Mouse (Mus musculus) lung, adult 18-20 months (tissue): Measurements from ENCODE around the gene Melk.
A peak's percentile ranks its signal among the peaks of the same experiment; 100 is the strongest.

Source experiments
- DNase-seq, 2 experiments: peaks; one replicate each; pipeline ENCODE4 v3.0.0; 2022; ENCODE audit warnings: mixed read lengths in 2 of 2

The Melk gene

GRCm38 (mm10) chr4:44300781-44301750 lies at the start of gene Melk:
Gene Melk (plus strand): TSS chr4:44300876.
- DNase-seq = peak; percentile 65 to 73

- no peak for DNase-seq
Measured at GRCm38 (mm10) chr4:44251521-44251920, 49.2 kb upstream of the Melk start.

- no peak for DNase-seq
Measured at GRCm38 (mm10) chr4:44251966-44252916, 48.4 kb upstream of the Melk start.

DNA sequence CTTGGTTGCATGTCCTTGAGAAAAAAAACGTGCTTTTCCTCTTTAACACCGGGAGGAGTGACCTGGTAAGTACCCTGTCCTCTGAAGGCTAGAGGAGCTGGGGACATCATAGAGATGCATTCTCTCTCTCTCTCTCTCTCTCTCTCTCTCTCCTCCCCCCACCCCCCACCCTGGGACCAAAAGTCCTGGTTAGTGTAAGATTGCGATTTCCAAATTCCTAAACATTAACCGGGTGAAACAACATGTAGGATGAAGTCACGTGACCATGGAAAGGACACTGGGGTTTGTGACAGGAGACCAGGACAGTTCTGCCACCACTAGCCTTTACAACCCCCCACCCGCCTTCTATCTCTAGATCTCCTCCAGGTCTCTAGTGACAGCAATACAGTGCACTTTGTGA lies 47.5 kb upstream of the Melk start:
- DNase-seq = no peak

DNA sequence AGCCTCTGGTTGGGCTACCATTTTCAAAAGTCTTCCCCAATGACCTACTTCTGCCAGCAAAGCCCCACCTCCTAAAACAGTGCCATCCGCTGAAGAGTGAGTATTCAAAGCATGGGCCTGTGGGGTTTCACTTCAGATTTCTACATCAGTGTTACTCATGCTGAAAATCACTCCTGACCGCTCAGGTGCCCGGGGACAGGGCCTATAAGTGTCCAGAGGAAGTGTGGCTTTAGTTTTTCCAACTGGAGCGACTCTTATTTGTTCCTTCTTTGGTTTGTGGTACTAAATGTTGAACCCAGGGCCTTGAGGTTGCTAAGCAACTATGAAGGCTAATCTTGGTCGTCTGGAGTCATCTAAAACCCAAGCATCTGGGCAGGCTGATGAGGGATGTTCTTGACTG lies 46.1 kb upstream of the Melk start:
- no peak for DNase-seq

- DNase-seq = no peak
Measured at GRCm38 (mm10) chr4:44259126-44259525, 41.5 kb upstream of the Melk start.

DNA sequence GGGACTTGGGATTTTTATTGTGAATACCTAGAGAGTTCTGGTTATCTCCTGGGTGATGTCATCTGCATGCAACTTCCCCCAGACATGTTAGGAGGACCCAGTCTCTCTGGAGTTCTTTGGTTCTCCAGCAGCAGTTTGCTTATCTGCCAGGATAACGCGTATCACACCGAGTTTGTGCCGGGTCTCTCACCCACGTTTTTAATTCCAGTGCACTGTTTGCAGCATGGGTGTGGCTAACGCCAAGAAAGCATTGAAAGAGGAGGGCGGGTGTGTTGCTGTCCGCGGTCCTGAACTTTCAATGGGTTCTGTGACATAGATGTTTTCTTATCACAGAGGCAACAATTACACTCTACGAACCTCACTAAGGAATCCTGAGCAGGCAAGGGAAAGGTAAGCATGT lies 40.4 kb upstream of the Melk start:
- peak; percentile 19 to 45 for DNase-seq

DNA sequence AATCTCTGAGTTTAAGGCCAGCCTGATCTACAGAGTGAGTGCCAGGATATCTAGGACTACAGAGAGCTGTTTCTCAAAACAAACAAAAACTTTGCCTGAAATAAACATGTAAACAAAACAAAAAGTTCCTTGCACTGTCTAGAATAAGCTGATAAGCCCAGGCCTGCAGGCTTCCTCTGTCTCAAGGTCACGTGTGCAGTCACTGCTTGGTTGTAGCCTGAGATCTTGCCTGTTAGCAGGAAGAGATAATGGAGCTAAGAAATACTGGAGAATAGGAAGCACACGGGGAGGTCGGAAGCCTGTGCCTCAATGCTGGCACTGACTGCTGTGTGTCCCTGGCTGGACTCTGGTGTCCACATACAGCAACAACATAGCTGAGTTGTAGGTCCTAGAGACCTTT lies 35.2 kb upstream of the Melk start:
- no peak for DNase-seq

DNA sequence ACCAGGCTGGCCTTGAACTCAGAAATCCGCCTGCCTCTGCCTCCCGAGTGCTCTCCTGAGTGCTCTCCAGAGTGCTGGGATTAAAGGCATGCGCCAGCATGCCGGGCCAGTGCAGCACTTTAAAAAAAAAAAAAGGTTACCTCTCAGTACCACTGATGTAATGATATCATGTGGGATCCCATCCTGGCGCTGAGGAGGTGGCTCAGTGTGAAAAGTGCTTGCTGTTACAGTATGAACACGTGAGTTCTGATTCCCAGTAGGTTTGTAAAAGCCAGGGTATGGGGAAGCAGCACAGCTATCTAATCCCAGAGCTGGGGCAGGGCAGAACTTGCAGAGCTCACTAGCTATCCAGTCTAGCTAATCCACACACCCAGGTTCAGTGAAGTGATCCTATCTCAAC lies 33.2 kb upstream of the Melk start:
- DNase-seq = no peak

DNA sequence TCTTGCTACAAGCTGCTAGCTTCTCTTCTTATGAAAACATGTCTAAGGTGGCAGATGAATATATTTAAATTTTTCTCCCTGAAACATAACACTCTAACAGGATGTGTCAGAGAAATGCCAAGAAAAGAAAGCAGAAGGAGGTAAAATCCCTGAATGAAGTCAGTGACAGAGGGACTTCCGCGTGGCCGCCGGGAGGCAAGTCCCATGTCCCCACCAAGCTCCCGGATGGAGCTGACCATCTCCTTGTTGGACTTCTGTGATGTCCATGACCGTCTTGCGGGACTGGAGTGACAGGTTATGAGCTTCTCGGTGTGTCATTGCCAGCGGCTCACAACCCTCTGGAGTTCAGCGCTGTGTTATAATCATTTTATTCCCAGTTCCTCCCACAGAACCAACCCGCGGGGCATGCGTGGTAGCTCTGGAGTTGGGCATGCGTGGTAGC lies 31.3 kb upstream of the Melk start:
- no peak for DNase-seq

GRCm38 (mm10) chr4:44271134-44271533 lies 29.5 kb upstream of the Melk start:
- no peak for DNase-seq

- DNase-seq = peak; percentile 17 to 64
Measured at GRCm38 (mm10) chr4:44281597-44282265, 18.9 kb upstream of the Melk start.

GRCm38 (mm10) chr4:44292534-44292933 lies 8.1 kb upstream of the Melk start:
- peak; percentile 9 to 46 for DNase-seq

DNA sequence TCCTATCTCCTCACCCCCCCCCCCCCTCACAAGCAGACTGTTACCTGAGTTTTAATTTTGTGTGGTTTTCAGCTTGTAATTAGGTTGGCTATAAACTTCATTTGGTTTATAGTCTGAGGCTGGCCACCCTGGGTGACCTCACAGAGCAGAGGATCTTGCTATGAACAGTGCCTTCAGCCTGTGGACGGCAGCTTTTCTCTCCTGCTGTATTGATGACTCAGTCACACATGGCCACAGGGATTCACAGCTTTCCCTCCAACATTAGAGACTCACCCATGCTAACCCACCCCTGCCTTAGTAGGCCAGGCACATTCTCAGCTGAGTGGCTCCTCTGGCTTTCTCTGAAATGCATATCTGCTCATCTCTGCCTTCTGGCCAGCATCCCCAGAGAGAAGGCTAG lies 4.8 kb upstream of the Melk start:
- DNase-seq = no peak

DNA sequence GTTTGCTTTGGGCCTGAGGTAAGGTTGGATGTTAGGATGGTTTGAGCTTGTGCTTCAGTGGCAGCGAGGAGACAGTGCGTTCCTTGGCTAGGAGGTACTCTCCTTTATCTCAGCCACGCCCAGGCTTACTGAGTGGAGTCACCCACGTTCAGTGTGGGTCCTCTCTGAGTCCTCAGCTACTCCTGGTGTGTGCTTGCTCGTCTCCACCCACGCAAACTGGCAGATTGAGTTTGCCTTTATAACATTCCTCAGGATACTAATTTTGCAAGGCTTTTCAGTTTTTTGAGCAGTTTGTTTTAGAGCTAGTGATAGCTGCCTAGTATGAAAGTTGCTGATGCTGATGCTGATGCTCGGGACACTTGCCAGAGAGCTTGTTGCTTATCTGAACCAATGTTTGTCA lies 5.9 kb downstream of the Melk start:
- DNase-seq = no peak

DNA sequence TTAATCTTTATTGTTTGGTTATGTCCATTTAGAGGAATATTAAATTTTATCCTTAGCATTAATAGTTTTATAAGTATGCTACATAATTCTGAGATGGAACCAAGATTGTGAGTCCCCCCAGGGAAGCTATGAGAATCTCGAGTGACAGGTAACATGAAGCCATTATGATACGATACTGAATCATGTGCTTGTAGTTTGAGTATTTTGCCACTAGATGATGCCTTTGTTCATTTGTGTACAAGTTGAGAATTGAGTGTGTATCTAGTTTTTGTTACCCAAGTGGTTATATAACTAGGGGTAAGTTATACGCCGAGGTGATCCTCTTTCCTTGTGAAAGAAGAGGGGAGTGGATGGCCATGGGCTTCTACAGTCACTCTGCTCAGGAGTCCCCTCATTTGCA lies 9.8 kb downstream of the Melk start:
- no peak for DNase-seq

- DNase-seq = no peak
Measured at GRCm38 (mm10) chr4:44310911-44311310, 10.2 kb downstream of the Melk start.

DNA sequence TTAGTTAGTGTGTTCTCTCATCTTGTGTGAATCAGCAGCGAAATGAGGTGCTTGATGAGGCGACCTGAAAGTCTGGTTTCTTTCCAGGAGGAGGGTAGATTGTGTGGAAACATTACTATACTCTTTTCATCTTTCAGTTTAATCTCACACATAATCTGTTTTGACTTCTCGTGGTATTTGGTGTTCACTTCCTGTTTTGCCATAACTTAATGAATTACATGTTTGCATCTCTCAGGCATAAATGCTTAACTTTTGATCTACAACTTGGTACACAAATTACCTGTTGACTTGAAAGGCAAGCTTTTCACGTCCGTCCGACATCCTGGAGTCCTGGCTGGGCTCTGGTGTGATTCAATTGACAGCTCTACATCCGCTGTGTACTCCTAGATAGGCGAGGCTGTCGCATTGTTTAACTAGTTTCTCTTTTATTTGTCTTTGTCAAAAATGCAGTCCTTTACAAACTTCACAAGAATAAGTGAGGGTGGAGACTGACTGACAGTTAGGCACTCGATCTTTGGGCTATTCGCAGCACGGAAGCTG lies 15.7 kb downstream of the Melk start:
- DNase-seq = no peak

DNA sequence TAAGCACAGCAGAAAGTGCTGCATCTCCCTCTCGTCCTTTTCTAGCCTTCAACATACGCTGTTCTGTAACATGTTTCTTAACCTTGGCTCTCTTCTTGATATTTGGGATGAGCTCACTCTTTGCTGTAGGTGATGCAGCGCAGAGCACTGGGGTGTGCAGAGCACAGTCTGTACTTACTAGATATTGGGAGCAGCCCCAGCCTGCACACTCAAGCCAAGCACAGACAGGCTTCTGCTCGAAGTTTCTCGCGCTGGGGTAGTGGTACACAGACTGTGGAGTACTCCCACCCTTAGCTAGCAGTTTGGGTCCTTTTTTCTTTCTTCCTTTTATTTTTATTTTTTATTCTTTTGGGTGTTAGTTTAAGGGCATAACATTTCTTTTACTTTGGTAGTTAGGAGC lies 19.8 kb downstream of the Melk start:
- no peak for DNase-seq

GRCm38 (mm10) chr4:44322124-44322523 lies 21.4 kb downstream of the Melk start:
- DNase-seq = no peak

DNA sequence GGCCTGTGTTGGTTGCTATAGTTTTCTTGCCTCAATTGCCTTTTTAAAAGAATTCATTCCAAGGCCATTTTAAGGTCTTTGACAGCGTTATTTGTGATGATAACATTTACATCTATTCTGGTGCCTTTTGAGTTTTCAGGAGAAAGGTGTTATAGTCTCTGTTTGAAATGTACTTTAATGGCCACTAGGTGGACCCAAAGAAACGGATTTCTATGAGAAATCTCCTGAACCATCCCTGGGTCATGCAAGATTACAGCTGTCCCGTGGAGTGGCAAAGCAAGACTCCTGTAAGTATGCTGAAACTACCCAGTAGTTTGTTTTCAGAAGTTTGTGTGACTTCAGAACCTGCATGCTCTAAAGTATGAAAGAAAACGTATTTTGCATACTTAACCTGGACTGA lies 24.8 kb downstream of the Melk start:
- DNase-seq = no peak

DNA sequence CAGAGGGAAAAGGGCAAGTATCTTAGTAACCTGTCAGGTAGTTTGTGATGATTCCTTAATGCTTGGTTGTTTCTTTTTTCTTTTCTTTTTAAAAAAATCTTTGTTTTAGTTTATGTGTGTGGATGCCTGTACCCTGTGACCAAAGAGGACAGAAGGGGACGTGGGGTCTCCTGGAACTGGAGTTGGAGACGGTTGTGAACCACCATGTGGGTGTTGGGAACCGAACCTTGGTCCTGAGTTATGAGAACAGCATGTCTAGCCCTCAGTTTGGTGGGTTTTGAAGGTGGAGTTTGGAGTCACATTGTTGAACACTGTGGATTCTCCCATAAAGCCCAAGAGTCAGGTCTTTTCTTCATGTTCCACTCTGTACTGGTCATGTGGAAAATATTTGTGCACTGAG lies 26.0 kb downstream of the Melk start:
- DNase-seq = no peak

- no peak for DNase-seq
Measured at GRCm38 (mm10) chr4:44327976-44328375, 27.3 kb downstream of the Melk start.
